Mouse (Mus musculus): Measurements from ENCODE around the gene Adipoq. TPM values are rescaled to one million over a fixed set of nuclear protein-coding genes. Genes with fewer than 3 reads are reported as not detected.
"Not testable (repeated sequence)": the region's sequence is repeated elsewhere in the genome, so short reads cannot be mapped to it uniquely, and the experiment has no call there.

Adipoq gene
- not detected for total RNA-seq (2021)
- long read RNA-seq, experiment 1, result 0 reads
- long read RNA-seq, experiment 2, result 0 reads

DNA sequence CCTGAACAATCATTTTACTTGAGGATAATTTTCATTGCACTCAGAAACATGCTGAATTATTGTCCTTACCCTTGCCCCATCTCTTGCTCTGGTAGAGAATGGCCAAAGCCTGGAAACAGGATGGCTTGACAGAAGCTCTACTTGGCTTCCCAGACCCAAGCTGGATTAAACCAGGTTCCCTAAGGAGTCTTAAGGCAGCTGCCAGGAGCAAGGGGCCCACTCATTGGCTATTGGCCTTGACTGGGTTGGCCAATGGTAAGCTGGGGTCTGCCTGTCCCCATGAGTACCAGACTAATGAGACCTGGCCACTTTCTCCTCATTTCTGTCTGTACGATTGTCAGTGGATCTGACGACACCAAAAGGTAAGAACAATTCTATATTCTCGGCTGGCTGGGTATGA lies at the start of gene Adipoq:
Gene Adipoq, plus strand, starts transcription at position 257 of the 400 bp plus-strand sequence.
- DNase-seq (ENCODE audit: extremely low spot score in 1 of 2, low spot score in 2 of 2), result no peak
- TF ChIP-seq CTCF (IDR thresholded peaks at IDR 0.05), result no peak
- Histone ChIP-seq H3K27ac (no peak within 1 kb of the TSS), H3K4me3 (no peak within 1 kb of the TSS)
- intact Hi-C loops (cut with DNase I), result no loop called here

DNA sequence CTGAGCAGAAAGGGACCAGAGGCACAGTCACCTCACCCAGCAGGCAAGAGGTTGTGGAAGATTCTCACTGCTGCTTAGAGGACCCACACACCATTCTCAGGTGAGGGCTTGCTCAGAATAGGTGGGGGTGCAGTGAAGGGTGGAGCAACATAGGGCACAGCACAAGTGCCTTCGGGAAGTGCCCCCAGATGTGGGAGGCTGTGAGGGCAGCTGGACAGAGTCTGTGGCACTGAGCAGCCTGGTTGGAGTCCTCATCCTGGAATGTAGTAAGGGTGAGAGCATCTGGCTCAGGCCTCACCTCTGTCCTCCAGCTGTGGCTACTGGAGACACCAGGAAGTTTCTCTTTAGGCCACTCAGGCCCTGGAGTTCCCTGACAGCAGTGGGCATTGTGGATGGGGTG lies 49.5 kb upstream of the Adipoq start:
- DNase-seq (ENCODE audit: extremely low spot score in 1 of 2, low spot score in 2 of 2); H3K4me3 ChIP-seq; H3K27ac ChIP-seq; intact Hi-C loops (cut with DNase I): not testable (repeated sequence)

DNA sequence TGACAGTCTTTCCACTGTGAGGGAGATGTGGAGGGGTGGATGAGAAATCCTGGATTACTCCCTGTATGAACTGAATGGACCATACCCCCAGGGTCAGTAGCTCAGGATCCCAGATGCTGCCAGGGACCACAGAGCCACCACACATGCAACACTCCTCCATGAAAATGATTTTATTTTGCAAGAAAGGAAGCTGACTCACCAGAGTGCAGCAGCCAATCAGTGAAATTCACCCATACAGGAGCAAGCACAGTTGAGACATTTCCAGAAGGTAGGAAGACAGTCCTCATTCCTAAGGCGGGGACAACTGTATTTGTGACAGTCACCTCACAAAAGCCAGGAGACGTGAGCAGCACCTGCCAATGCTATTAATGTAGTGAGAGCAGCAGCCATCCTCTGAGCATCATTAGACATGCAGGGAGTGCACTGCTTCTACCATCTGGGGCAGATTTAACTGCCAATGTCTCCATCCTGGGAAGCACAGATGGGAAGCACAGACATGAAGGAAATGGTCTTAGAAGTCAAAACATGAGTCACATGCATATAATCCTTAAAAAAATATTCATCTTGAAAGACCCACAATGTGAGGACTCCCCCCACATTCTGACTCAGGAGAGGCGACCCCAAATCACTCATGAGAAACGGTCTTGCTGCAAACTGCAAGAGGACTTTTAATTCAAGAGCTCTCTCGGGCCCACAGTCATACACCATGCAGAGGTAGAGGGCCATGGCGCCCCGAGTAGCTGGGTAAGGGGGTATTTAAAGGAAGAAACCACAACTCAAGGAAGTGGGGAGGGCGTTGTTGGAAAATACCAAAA lies 48.8 kb upstream of the Adipoq start:
- DNase-seq (ENCODE audit: extremely low spot score in 1 of 2, low spot score in 2 of 2); H3K4me3 ChIP-seq; intact Hi-C loops (cut with DNase I); H3K27ac ChIP-seq: not testable (repeated sequence)

GRCm38 (mm10) chr16:23098105-23098452 lies 48.3 kb upstream of the Adipoq start:
- H3K27ac ChIP-seq; DNase-seq (ENCODE audit: extremely low spot score in 1 of 2, low spot score in 2 of 2); intact Hi-C loops (cut with DNase I); H3K4me3 ChIP-seq: not testable (repeated sequence)

DNA sequence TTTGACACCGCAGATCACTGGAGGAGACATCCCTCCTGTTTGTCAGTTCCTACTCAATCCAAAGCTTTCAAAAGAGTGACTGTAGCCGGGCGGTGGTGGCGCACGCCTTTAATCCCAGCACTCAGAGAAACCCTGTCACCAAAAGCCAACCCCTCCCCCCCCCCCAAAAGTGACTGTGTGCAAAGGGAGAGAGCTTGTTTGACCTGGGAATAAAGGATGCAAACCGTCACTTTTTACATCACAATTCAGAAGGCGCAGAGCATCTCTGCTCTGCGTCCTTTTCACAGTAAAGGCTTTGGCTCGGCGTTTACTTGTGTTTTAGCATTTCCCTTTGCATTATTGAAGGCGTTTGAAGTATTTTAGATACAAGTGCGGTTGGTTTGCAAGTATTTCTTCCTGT lies 46.7 kb upstream of the Adipoq start:
- Histone ChIP-seq H3K4me3 (peak overlapping the region; percentile 36), H3K27ac (no peak overlapping the region)
- no peak for DNase-seq (ENCODE audit: extremely low spot score in 1 of 2, low spot score in 2 of 2)
- intact Hi-C loops (cut with DNase I), result no loop called here
- no peak for TF ChIP-seq CTCF (IDR thresholded peaks at IDR 0.05)

GRCm38 (mm10) chr16:23100099-23100575 lies 46.2 kb upstream of the Adipoq start:
- Histone ChIP-seq H3K4me3 (peak overlapping the region; percentile 36), H3K27ac (no peak overlapping the region)
- no peak for TF ChIP-seq CTCF (IDR thresholded peaks at IDR 0.05)
- DNase-seq (ENCODE audit: extremely low spot score in 1 of 2, low spot score in 2 of 2), result no peak
- intact Hi-C loops (cut with DNase I), result no loop called here

DNA sequence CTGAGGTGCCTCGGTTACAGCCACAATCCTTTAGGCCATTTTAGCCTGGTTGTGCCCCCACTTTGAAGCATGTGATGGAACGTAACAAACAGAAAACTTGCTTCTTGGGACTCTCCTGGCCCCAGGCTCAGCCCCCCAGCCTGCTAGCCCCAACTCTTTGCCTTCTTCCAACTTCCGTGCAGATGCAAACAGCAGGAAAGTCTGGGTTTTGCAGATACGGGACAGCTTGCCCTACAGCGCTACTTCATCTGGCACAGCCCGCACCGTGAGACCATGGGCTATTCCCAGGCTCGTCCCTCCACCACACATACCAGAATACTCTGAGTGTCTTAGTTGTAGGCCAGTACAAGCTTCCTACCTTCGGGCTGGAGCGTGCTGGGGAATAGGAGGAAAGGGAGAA lies 45.7 kb upstream of the Adipoq start:
- no peak overlapping the region for H3K27ac ChIP-seq
- intact Hi-C loops (cut with DNase I), result no loop called here
- H3K4me3 ChIP-seq, result no peak overlapping the region
- no peak for TF ChIP-seq CTCF (IDR thresholded peaks at IDR 0.05)
- DNase-seq (ENCODE audit: extremely low spot score in 1 of 2, low spot score in 2 of 2), result no peak

DNA sequence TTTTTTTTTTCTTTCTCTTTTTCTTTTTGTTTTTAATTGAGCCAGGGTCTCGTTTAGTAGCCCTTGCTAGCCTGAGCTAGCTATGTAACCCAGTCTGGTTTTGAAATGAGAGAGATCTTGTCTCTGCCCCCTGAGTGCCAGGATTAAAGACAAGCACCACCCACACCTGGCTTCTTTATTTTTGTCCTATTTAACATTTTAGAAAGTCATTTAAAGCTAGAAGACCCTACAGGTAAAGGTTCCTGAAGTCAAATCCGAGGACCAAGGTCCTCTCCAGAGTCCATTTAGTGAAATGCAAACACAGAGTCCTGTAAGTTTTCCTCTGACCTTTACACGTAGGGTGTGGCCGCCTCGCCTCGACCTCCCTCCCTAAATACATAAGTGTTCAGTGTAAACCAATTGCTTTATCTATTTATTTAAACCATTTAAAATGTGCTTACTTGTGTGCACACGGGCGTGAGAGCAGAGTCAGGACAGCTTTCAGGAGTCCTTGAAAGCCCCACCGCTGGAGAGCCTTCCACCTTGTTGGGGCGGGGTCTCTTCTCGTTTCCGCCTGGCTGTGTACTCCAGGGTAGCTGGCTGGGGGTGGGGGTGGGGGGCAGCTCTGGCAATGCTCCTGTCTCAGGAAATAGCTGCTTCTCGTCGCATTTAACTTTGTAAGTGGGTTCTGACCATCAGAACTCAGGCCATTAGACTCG lies 43.8 kb upstream of the Adipoq start:
- intact Hi-C loops (cut with DNase I), result no loop called here
- H3K4me3 ChIP-seq, result no peak overlapping the region
- no peak overlapping the region for H3K27ac ChIP-seq
- no peak for TF ChIP-seq CTCF (IDR thresholded peaks at IDR 0.05)
- DNase-seq (ENCODE audit: extremely low spot score in 1 of 2, low spot score in 2 of 2), result no peak

GRCm38 (mm10) chr16:23103038-23103745 lies 43.1 kb upstream of the Adipoq start:
- DNase-seq (ENCODE audit: extremely low spot score in 1 of 2, low spot score in 2 of 2), result no peak
- intact Hi-C loops (cut with DNase I), result no loop called here
- no peak overlapping the region for H3K4me3 ChIP-seq
- TF ChIP-seq CTCF (IDR thresholded peaks at IDR 0.05), result no peak
- H3K27ac ChIP-seq, result no peak overlapping the region

GRCm38 (mm10) chr16:23103841-23104240 lies 42.5 kb upstream of the Adipoq start:
- no peak for TF ChIP-seq CTCF (IDR thresholded peaks at IDR 0.05)
- no peak for DNase-seq (ENCODE audit: extremely low spot score in 1 of 2, low spot score in 2 of 2)
- intact Hi-C loops (cut with DNase I), result no loop called here
- no peak overlapping the region for H3K27ac ChIP-seq
- no peak overlapping the region for H3K4me3 ChIP-seq

DNA sequence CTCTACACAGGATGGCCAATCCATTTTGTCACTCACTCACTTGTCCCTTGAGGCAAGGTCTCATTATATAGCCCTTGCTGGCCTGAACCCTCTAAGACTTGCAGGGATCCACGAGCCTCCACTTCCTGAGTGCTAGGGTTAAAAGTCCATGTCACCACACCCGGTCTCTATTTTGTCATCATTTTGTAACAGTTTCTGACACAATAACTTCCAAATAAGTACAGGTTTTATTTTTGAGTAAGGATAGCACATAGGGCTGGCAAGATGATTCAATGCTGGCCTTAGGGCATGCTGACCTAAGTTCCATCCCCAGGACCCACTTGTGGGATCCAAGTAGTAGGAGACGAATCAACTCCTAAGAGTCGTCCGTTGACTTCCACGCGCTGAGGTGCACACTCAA lies 40.2 kb upstream of the Adipoq start:
- no peak overlapping the region for H3K4me3 ChIP-seq
- intact Hi-C loops (cut with DNase I), result loop anchor here (2.0 to 5.0 kb wide), 2 partner anchors 21 to 249 kb away; partner anchors contain the start of genes Dnajb11, Rfc4 and Tbccd1
- H3K27ac ChIP-seq, result no peak overlapping the region
- no peak for DNase-seq (ENCODE audit: extremely low spot score in 1 of 2, low spot score in 2 of 2)
- no peak for TF ChIP-seq CTCF (IDR thresholded peaks at IDR 0.05)
